Mouse (Mus musculus) kidney, postnatal 25 days (tissue): ENCODE measurements around the gene Aldh3a1.

ENCODE experiments used
- DNase-seq, 2 experiments: peaks; one replicate each; pipeline ENCODE4 v3.0.0; 2021; ENCODE audit warnings: mixed read lengths in 2 of 2

The Aldh3a1 gene

GRCm38 (mm10) chr11:61252807-61253206, 45.5 kb downstream of the Aldh3a1 start:
- DNase-seq = no peak

GRCm38 (mm10) chr11:61259106-61259505, 51.8 kb downstream of the Aldh3a1 start:
- DNase-seq = no peak

- no peak for DNase-seq
Observed at GRCm38 (mm10) chr11:61262516-61262915, 55.2 kb downstream of the Aldh3a1 start.

- no peak for DNase-seq
Observed at GRCm38 (mm10) chr11:61263841-61264240, 56.5 kb downstream of the Aldh3a1 start.

DNA sequence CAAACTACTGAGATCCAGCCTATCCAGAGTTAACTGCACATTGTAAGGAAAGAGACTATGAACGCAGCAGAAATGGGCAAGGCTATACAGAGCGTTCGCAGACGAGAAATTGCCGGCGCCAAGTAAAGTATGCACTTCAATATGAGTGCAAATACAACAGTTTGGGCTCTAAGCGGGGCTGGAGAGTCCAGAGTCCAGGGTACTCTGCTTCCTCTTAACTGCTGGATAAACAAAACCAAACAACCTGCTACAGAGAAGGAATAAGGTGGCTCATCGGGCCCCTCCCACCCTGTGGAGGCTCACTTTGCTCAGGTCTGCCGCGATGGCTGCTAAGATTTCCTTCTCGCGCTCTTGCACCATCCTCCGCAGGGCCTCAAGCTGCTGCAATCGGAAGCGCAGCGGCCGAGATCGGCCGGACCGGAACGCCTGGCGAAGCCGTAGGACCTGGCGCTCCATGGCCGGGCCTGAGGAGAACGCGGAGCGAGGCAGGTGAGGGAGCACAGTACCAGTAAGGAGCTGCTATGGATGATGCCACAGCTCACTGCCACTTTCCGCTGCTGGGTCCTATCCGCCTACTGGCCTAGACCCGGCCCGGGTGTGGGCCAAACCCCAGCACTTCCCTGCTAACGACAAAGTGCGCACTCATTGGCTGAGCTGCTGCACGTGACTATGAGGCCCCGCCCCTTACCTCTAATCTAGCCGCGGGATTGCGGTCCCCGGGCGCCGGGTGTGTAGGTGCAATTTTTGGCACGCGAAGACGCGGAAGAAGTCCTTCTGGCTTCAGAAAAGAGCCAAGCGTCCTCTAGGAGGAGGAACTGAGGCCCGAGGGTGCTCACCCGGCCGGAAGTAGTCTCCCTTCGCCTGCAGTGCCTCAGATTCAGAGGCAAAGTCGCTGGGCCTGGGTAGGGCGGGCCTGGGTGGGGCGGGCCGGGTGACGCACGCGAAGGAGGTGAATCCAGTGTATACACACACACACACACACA, 59.5 kb downstream of the Aldh3a1 start, which contains the start of gene Aldh3a2:
Gene Aldh3a2 (minus strand): TSS at position 914 of the 983 bp plus-strand sequence.
- peak; percentile 98 for DNase-seq
